Mouse (Mus musculus): ENCODE data around the gene Tnfaip1. TPM values are rescaled to one million over a fixed set of nuclear protein-coding genes. Genes with fewer than 3 reads are reported as not detected.

The Tnfaip1 gene
- total and polyA plus RNA-seq, 3 experiments: 36.0 to 40.1 (median 38.2) TPM

- no peaks in the 10 kb centered on the region for H3K79me2 ChIP-seq (replicated peaks; ENCODE audit: control insufficient read depth, insufficient read depth, low read length)
- H3K36me3 ChIP-seq (ENCODE audit: control insufficient read depth, insufficient read depth, low read length): no peaks in the 10 kb centered on the region
- 4% methylated on average over 36 of the region's 36 CpGs for WGBS
- TF ChIP-seq EP300 (IDR thresholded peaks at IDR 0.05; ENCODE audit: insufficient read depth, low read depth, low read length) (no peak), CTCF (IDR thresholded peaks at IDR 0.05) (0 out of 2 replicates have a peak, but pooled peaks have one; percentile 11), POLR2A (IDR thresholded peaks at IDR 0.05; ENCODE audit: insufficient read depth, low read depth, low read length) (peak; percentile 70)
- H3K27ac ChIP-seq: peak within 1 kb of the TSS; percentile 48
- DNase-seq: peak; percentile 93
- H3K9ac ChIP-seq (ENCODE audit: low read depth, low read length): peak within 1 kb of the TSS; percentile 47; the same call in 1 of the 2 replicates
- no peaks in the 10 kb centered on the region for H3K4me1 ChIP-seq (ENCODE audit: control insufficient read depth, insufficient read depth, low read length)
- intact Hi-C loops (cut with DNase I): no loop called here
- H3K4me3 ChIP-seq: peak within 1 kb of the TSS; percentile 54
- peaks cover 7% of the 10 kb centered on the region for H3K27me3 ChIP-seq (ENCODE audit: control insufficient read depth, insufficient read depth, low read length)
Measured at GRCm38 (mm10) chr11:78497544-78498522, 38.3 kb downstream of the Tnfaip1 start, which contains the start of gene Sarm1. Gene Sarm1 (minus strand): TSS chr11:78497754.

- intact Hi-C loops (cut with DNase I): no loop called here
- peak; percentile 25 to 32 for DNase-seq
- Histone ChIP-seq H3K79me2 (replicated peaks; ENCODE audit: control insufficient read depth, insufficient read depth, low read length) (no peaks in the 10 kb centered on the region), H3K4me1 (ENCODE audit: control insufficient read depth, insufficient read depth, low read length) (no peaks in the 10 kb centered on the region), H3K36me3 (ENCODE audit: control insufficient read depth, insufficient read depth, low read length) (no peaks in the 10 kb centered on the region), H3K27ac (no peak overlapping the region), H3K27me3 (ENCODE audit: control insufficient read depth, insufficient read depth, low read length) (peaks cover 7% of the 10 kb centered on the region), H3K4me3 (peak overlapping the region; percentile 54), H3K9ac (ENCODE audit: low read depth, low read length) (peak overlapping the region; percentile 47; the same call in 1 of the 2 replicates)
- TF ChIP-seq CTCF (IDR thresholded peaks at IDR 0.05) (no peak), POLR2A (IDR thresholded peaks at IDR 0.05; ENCODE audit: insufficient read depth, low read depth, low read length) (no peak), EP300 (IDR thresholded peaks at IDR 0.05; ENCODE audit: insufficient read depth, low read depth, low read length) (no peak)
- 1% methylated on average over 44 of the region's 44 CpGs for WGBS
Measured at GRCm38 (mm10) chr11:78497071-78497541, 39.0 kb downstream of the Tnfaip1 start.

GRCm38 (mm10) chr11:78495904-78496303 lies 40.2 kb downstream of the Tnfaip1 start:
- no peak overlapping the region for H3K9ac ChIP-seq (ENCODE audit: low read depth, low read length)
- no peak overlapping the region for H3K4me3 ChIP-seq
- no peak for DNase-seq
- no peaks in the 10 kb centered on the region for H3K36me3 ChIP-seq (ENCODE audit: control insufficient read depth, insufficient read depth, low read length)
- TF ChIP-seq CTCF (IDR thresholded peaks at IDR 0.05): no peak
- no peak for TF ChIP-seq POLR2A (IDR thresholded peaks at IDR 0.05; ENCODE audit: insufficient read depth, low read depth, low read length)
- TF ChIP-seq EP300 (IDR thresholded peaks at IDR 0.05; ENCODE audit: insufficient read depth, low read depth, low read length): no peak
- no peak overlapping the region for H3K27ac ChIP-seq
- H3K79me2 ChIP-seq (replicated peaks; ENCODE audit: control insufficient read depth, insufficient read depth, low read length): no peaks in the 10 kb centered on the region
- no peaks in the 10 kb centered on the region for H3K4me1 ChIP-seq (ENCODE audit: control insufficient read depth, insufficient read depth, low read length)
- 6% methylated on average over 6 of the region's 6 CpGs for WGBS
- intact Hi-C loops (cut with DNase I): no loop called here
- H3K27me3 ChIP-seq (ENCODE audit: control insufficient read depth, insufficient read depth, low read length): peaks cover 9% of the 10 kb centered on the region

GRCm38 (mm10) chr11:78490781-78491241 lies 45.3 kb downstream of the Tnfaip1 start:
- no peak for DNase-seq
- TF ChIP-seq CTCF (IDR thresholded peaks at IDR 0.05): peak; percentile 16; the same call in 1 of the 2 replicates
- TF ChIP-seq POLR2A (IDR thresholded peaks at IDR 0.05; ENCODE audit: insufficient read depth, low read depth, low read length): no peak
- no peak overlapping the region for H3K9ac ChIP-seq (ENCODE audit: low read depth, low read length)
- H3K4me1 ChIP-seq (ENCODE audit: control insufficient read depth, insufficient read depth, low read length): no peaks in the 10 kb centered on the region
- peaks cover 10% of the 10 kb centered on the region for H3K27me3 ChIP-seq (ENCODE audit: control insufficient read depth, insufficient read depth, low read length)
- WGBS: 10% methylated on average over 48 of the region's 48 CpGs
- H3K27ac ChIP-seq: no peak overlapping the region
- H3K79me2 ChIP-seq (replicated peaks; ENCODE audit: control insufficient read depth, insufficient read depth, low read length): no peaks in the 10 kb centered on the region
- no peaks in the 10 kb centered on the region for H3K36me3 ChIP-seq (ENCODE audit: control insufficient read depth, insufficient read depth, low read length)
- intact Hi-C loops (cut with DNase I): no loop called here
- no peak overlapping the region for H3K4me3 ChIP-seq

- peak; percentile 61 to 78 for DNase-seq
- no peaks in the 10 kb centered on the region for H3K79me2 ChIP-seq (replicated peaks; ENCODE audit: control insufficient read depth, insufficient read depth, low read length)
- no peaks in the 10 kb centered on the region for H3K36me3 ChIP-seq (ENCODE audit: control insufficient read depth, insufficient read depth, low read length)
- H3K27me3 ChIP-seq (ENCODE audit: control insufficient read depth, insufficient read depth, low read length): peaks cover 9% of the 10 kb centered on the region
- WGBS: 4% methylated on average over 8 of the region's 8 CpGs
- intact Hi-C loops (cut with DNase I): no loop called here
- H3K4me3 ChIP-seq: no peak overlapping the region
- H3K4me1 ChIP-seq (ENCODE audit: control insufficient read depth, insufficient read depth, low read length): no peaks in the 10 kb centered on the region
- TF ChIP-seq EP300 (IDR thresholded peaks at IDR 0.05; ENCODE audit: insufficient read depth, low read depth, low read length) (peak; percentile 72; the same call in 1 of the 2 replicates), POLR2A (IDR thresholded peaks at IDR 0.05; ENCODE audit: insufficient read depth, low read depth, low read length) (no peak), CTCF (IDR thresholded peaks at IDR 0.05) (peak; percentile 87)
- no peak overlapping the region for H3K27ac ChIP-seq
- H3K9ac ChIP-seq (ENCODE audit: low read depth, low read length): no peak overlapping the region
Measured at GRCm38 (mm10) chr11:78488168-78488567, 48.0 kb downstream of the Tnfaip1 start.

All from heart, adult 2 months (tissue).